Mouse (Mus musculus): ENCODE measurements around the gene Vmn2r45. TPM values are rescaled to one million over a fixed set of nuclear protein-coding genes. Genes with fewer than 3 reads are reported as not detected.
"Not testable (repeated sequence)": the region's sequence is repeated elsewhere in the genome, so short reads cannot be mapped to it uniquely, and the experiment has no call there.

Gene Vmn2r45
- total RNA-seq (2021), result not detected
- long read RNA-seq, experiment 1, result 0 reads
- long read RNA-seq, experiment 2, result 0 reads

DNA sequence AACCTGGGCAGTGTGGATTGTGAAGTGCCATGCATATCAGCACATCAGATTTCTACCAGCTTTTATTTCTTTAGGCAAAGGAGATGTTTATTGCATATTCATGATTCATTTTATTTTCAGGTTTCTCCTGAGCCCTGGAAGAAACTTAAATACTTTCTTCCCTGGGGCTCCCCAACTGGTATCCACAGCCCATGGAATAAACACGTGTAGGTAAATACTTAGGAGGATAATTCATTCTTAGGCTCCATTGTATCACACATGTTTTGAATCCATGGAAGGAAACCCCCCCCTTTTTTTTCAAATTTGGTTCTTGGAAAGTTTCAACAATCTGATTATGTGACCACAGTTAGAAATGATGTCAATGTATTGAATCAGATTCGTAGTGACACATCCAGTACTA lies at the start of gene Vmn2r45:
Vmn2r45 (minus strand) TSS at position 101 of the 400 bp plus-strand sequence.
- DNase-seq (ENCODE audit: low spot score in 2 of 2), result not testable (repeated sequence)

Other genes starting within 250 kb of the Vmn2r45 start
- not detected for gene Vmn2r43, start 228.5 kb downstream of the Vmn2r45 start, total RNA-seq (2021)
- not detected for gene Vmn2r44, start 105.7 kb downstream of the Vmn2r45 start, total RNA-seq (2021)

Measured in adrenal gland, adult 18-20 months (tissue).